Mouse (Mus musculus) frontal cortex, postnatal 25 days (tissue): Measurements from ENCODE around the gene Prr5l.

Experiments
- DNase-seq, 2 experiments: peaks; one replicate each; pipeline ENCODE4 v3.0.0; 2022; ENCODE audit warnings: low spot score in 2 of 2

Prr5l gene

DNA sequence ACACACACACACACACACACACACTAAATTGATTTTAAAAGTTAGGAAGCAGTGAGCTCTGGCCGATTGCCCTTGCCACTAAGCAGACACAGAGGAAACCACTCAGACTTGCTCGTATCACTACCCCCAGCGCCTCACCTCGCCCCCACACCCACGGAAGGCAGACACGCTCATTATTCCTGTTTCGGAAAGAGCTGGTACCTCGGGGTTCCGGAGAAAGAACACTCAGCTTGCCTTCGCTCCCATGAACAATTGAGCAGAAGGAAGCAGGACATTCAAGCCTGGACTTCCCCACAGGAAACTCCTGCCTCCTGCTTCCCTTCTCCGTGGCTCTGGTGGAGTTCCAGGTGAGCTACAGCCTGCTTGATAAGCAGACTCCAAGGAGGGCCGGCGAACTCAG, 60.0 kb downstream of the Prr5l start:
- DNase-seq, result no peak

DNA sequence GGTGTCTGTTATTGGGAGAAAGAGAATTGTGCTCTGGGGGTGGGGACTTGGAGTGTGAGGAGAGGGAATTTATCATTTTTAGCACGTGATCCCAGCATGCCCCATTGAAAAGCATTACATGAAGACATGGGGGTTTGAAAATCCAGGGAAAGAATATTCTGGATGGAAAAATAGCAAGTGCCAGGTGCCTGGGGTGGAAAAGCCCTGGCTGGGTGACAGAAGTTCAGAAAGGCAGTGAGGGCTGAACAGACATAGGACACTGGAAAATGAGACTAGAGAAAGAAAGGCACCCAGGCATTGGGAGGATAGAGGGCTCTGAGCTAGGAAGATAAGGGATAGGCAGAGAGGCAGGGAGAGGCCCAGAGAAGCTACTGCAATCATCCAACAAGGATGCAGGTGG, 62.0 kb downstream of the Prr5l start:
- no peak for DNase-seq

DNA sequence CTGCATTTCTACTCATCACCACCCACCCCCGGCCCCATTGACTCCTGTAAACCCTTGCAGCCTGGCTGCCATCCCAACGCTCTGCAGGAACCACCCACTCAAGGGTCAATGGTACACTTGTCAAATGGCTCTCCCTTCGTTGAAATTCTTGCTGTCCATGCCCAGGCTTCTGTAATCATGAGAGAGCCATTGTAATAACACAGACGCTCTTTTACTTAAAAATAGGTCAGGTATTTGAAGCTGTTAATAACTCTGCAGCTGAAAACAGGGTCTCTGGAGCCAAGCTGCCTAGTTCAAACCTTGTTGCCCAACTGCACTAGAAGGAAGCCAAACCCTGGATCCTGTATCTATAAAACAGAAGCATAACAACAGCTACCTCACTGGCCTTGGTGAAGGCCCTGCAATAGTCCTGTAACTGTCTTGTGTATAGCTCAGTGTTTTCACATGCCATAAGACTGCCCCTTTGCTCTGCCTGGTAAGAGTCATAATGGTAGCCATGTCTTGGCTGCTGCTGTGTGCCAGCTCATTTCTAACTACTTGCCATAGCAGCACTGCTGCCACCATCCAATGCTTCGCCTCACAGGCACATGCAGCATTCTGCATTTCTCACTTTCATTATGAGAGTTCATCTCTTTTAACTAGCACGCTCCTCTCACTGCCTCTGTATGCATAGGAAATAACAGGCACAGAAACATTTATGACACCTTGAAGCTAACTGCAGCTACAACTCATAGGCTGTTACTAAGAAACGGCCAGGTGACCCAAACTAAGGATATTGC, 63.7 kb downstream of the Prr5l start:
- DNase-seq, result no peak

DNA sequence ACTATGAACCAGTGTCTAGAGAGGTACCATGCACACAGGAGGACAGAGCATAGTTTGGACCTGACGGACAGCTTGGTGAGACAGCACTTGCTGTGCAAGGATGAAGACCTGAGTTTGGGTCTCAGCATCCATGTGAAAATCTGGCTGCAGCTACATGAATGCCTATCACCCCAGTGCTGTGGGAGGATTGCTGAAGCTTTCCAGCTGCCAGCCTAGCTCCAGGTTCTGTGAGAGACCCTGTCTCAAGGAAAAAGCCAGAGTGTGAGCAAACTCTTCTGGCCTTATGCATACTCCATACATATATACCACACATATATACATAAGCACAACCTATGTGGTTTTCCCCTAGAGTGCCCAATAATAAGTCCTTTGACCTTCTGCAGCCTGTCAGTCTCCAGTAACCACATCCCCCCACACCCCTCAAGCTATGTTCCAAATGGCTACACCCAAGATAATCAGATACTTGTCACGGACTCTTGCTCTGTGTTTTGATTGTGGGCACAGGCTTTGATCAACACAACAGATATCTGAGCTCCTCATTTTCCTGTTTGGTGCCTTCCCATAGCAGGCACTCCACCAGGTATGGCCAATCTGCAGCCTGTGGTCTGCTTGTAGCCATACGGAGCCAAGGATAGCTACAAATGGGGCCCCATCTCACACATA, 66.0 kb downstream of the Prr5l start:
- DNase-seq, result no peak

DNA sequence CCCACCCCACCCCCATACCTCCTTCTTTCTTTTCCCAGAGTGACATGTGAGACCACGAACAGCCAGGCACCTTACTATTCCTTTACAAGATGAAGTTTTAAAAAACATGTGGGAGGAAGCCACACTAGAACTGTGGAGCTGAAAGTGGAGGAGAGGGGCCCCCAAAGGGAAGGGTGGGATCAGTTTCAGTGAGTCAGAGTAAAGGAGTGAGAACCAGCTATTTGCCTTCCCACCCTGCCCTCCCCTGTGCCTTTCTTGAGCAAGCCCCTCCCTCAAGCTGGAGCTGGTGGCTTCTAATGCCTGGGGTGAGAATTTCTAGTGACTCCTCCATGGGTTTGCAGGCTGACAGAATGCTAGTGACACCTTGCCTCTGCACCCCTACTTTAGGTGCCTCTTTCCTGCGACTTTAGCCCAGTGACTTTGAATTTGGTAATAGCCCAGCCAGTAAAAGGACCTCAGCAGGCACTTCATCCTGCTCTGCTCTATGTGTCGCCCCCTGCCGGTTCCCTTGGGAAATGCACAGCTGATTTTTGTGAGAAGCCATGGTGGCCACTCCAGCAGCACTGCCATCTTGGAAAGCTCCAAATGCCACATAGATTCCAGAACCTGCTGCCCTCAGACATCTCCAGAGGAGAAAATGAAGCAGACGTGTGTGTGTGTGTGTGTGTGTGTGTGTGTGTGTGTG, 67.4 kb downstream of the Prr5l start:
- no peak for DNase-seq

DNA sequence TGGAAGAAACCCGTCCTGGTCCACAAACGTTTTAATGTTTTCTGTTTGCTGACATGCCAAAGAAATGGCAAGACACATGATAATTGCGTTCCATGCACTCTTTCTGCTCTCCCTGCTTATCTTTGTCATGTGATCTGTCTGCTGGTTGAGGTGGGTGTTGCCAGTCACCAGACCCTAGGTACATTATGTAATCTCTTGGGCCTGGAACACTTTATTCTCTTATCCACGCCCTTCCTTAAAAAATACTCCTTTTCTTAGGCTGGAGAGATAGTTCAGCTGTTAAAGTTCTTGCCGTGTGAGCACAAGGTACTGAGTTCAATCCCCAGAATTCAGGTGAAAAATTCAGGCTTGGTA, 68.6 kb downstream of the Prr5l start:
- DNase-seq, result no peak

DNA sequence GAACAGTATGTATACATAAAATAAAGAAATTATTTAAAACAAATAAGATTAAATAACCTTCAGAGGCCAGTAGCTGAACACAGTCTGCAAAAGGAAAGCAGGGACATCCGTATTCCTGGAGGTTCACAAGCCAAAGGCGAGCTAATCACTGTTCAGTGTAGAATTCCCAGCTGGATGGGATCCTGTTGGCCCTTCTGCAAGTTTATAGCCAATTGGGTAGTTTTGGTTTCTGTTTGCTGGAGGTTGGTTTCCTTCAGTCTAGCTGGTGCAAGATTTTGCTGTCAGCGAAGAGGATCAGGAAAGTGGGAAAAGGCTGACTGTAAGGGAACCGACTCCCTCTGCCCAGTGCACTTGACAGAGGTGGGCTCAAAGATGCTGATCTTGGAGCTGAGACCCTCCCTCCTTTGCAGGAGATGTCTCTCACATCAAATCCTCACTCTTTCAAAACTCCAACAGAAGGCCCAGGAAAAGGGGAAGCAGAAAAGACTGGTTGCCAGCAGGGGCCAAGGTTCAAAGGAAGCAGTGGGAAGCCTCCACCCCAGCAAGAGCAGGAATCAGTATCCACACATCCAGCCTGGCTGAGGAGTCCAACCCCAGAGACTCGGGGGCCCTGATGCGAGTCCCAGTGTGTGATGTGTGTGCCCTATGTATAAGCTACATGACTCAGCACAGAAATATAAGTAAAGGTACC, 69.1 kb downstream of the Prr5l start:
- no peak for DNase-seq

DNA sequence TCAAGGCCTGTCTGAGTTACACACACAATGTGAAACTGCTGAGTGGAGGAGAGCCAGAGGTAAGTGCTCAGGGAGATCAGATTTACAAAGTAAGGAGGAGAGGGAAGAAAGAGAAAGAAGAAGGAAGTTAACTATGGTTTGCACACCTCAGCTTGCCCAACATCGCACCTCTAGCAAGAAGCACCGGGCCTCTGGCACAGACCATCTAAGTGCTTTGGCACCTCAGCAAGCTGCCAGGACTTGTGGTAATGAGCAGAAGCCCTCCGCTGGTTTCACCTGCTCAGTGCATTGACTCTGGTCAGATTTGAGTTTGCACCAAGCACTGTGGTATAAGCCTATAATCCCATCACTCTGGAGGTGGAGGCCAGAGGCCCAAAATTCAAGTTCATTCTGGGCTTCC, 70.9 kb downstream of the Prr5l start:
- no peak for DNase-seq

DNA sequence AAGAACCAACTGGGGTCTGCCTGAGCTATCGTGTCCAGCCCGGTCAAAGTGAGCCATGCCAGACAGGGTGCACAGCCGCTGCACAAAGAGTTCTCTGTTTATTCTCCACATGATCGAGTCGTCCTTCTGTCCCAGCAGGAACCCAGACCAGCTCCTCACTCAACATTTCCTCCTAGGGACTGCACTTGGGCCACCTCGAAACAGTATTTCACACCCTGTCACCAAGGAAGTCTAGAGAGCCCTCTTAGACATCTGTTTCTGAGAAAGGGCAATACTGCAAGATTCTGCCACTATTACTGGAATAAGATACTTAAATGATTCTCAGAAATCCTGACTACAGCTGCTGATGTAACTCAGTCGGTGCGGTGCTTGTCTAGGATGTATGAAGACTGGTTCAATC, 72.1 kb downstream of the Prr5l start:
- DNase-seq, result no peak

DNA sequence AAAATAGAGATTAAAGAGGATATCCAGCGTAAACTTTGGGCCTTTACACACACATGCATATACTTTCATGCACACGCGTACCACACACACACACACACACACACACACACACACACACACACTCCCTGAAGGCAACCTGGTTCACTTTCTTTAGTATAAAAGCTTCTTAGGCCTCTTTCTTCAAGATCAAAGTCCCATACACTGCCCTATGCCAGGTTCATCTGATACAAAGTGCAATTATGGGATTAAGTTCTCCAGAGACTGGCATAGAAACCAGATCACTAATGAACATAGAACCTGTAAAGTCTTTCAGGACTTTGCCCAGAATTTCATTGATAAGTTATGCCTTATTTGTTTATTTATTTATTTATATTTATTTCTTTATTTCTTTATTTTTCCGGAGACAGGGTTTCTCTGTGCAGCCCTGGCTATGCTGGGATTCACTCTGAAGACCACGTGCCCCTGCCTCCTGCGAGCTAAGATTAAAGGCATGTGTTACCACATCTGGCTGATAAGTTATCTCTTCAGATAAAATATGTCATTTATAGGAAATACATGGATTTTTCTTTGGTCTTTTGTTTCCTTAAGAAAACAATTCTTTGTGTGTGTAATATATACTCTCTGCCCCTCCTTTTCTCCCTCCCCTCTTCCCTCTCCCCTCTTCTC, 73.1 kb downstream of the Prr5l start:
- DNase-seq, result no peak

DNA sequence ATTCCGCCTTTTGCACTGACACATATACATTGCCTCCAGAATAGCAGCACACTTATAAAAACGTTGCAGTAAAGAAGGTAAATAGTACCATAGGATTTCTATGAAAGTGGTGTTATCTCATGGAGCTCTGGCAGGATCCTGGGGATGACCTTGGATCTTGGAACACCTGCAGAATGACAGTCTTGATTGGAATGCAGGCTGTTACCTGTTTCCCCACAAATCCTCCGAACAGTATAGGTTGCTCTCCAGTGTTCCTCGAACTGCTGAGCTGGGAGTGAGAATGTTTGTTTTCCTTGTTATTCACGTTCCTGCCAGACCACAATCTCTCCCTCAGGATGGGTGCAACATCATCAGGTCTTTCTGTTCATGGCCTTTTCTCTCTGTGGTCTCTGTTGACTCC, 75.1 kb downstream of the Prr5l start:
- no peak for DNase-seq

DNA sequence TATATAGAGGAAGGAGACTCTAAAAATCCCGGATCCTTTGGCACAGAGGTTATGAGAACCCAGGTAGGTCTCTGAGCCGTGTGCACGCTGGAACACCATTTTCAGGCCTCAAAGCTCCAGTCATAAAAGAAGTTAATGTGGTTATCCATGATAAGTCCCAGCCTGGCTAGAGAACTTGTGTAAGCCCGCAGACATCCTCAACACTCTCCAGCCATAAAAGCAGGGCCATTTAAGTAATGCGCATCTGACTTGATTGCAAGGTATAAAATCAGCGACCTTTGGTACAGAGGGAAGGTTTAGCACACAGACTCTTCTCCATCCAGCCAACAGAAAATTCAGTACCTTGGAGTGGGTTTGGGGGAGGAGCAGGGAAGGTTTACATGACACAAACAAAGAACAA, 80.6 kb downstream of the Prr5l start:
- DNase-seq, result no peak

DNA sequence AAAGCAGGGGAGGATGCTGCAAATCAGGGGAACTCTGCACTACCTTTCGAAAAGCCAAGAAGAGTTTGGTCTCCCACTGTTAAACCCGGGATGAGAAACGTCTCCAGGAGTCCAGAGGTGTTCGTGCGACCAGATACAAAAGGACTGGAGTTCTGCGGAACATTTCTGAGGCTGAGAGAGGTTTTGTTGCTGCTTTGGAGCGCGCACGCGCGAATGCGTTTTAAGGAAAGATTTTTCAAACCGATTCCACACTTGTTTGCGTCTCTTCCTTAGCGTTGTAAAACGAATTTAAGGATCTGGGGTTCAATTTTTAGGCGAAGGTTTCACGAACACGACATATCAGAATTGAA, 85.0 kb downstream of the Prr5l start:
- DNase-seq, result no peak

DNA sequence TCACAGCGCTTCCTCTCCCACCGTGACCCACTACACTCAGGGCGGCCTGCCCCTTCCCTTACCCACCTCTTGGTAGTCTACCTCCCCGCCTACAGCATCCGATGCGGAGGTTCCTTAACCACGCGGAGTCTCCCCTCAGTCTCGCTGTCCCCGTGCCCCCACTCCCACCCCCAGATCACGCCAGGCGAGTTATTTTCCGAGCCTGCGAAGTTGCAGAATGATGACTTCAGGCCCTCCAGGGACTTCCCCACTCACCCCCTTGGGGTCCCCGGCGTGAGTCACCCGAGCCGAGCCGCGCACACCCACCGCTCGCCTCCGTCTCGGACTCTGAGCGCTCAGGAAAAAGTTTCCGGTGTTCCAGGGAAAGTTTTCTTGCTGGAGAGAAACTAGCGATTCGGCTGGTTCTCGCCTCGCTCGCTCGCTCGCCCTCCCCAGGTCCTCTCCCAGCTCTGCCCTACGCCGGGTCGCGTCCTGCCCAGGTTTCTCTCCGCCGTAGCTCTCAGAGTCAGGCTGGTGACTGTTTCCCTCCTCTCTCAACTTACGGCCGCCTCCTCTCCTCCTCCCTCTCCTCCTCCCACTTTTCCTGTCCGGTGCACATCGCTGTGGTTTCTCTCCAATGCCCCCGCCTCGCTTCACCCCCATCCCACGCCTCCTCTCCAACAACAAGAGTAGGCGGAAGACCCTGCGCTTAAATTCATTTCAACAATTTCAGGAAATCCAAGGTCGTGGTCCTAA, 85.5 kb downstream of the Prr5l start:
- DNase-seq, result no peak

DNA sequence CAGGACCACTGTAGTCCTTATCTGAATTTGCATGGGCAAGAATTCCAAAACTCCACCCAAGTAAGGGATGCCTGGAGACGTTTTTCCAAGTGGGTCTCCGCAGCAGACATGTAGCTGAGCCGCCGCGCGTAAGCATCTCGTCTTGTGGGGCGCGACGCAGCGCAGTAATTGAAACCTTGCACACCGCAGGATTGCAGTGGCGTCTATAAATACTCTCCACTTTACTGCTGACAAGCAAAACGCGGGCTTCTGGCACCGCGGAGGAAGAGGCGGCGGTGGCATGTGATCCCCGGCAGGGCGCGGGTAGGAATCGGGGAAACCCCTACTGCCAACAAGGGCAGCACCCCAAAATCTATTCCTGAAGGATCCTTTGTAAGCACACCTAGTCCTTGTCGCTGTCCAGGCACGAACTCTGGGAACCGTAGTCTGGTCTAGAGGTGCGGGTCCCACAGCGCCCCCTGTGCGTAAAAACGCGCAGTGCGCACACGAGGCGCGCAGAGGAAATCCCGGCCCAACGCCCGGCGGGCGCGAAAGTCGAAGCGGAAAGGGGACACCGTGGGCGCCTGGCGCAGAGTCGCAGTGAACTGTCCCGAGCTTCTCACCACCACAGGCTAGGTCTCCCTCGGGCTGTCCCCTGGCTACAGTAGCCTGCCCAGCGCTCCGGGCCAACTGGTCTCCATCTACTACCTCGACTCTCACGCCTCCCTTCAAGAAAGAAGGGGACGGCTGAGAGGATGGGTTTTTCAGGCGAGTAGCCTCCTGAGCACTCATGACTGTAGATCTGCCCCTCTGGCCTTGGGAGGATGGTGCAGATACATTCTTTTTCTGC, 86.3 kb downstream of the Prr5l start:
- peak; percentile 50 to 51 for DNase-seq

DNA sequence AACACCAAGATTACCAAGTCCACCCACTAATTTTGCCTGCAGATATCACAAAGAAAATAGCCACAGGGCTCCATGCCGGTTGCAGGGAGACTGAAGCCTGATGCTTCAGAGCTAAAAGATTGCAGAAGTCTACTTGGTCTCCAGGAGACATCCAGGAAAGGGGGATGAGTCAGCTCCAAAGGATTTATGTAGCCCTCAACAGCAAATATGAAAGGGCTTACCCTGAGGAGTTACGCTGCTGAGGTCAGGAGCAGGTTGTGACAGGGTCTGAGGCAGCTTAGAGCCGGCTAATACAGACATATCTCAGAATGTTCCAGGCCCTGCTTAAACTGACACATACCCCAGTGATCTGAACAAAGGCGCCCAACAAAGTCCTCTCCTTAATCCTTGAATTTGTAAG, 90.7 kb downstream of the Prr5l start:
- no peak for DNase-seq

DNA sequence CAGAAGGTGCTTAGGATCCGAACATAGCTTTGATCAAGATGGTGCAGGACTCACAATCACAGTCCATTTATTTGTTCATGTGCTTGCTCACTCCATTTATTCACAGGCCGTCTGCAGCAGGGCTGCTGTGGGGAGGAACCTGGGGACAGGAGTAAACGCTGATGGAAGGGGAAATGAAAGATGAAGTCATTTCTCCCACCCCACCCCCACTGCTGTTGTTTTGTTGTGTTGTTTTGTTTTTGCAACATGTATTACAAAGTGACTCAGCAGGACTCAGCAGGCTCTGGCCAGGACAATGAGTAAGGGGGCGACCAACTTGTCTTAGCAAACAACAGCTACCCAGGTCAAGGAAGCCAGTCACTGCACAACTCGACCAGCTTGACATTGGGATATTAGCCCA, 99.6 kb downstream of the Prr5l start:
- DNase-seq, result no peak

DNA sequence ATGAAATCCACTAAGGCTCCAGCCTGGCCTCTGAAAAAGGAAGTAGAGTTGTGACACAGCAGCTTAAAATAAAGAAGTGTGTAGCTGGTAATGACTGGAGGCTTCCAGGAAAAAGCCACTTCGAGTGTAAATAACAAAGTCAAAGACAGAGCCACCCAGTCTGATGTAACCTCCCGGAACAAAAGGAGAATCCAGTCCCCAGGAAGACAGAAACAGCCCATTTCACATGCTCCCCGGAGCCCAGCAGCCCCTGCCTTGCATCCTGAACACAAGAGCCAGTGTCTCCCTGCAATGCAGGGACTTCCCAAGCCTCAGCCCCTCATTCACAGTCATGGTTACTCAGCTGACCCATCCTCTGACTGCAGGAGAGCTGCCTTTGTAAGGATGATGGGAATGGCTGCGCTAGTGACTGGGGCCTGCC, 101.5 kb downstream of the Prr5l start:
- DNase-seq, result no peak

DNA sequence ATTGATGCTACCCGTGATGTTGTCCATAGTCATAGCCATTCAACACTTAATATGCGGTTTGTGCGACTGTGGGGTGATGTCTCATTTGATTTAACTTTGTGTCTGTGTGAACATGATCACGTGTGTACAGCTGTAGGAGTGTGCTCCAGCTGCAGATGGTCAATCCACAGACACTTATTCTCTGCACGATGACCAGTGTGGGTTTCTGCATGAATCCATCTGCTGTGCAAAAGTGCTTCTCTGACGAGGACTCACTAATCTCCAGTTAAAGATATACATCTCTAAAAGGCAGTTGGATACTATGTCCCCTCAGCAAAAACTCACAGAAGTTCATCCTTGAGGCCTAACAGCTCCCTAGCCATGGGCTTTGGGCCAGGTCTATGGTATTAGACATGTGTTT, 104.7 kb downstream of the Prr5l start:
- no peak for DNase-seq

DNA sequence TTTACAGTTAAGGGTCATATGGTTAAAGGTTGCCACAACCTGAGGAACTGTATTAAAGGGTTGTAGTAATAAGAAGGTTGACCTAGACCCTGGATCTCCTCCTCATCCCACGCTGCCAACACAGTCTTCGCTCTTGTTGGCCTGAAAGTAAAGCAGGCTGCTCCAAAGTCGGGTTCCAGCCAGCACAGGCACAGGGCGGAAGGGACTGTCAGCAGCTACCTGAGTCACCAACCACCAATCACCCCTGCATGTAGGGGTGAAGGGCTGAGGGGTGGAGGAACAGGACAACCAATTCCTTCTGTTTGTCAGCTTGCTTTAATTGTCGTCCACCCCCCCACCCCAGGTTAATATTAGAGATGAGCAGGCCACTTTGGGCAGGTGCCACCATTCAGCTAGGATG, 119.3 kb downstream of the Prr5l start:
- DNase-seq, result no peak
